Mouse (Mus musculus): ENCODE measurements at regions not wholly inside any gene's neighbourhood (a gene's known extent, or its start where the extent isn't known, plus 50 kb on each side); places are given as distances from the start of the nearest gene placed in this dataset.

DNA sequence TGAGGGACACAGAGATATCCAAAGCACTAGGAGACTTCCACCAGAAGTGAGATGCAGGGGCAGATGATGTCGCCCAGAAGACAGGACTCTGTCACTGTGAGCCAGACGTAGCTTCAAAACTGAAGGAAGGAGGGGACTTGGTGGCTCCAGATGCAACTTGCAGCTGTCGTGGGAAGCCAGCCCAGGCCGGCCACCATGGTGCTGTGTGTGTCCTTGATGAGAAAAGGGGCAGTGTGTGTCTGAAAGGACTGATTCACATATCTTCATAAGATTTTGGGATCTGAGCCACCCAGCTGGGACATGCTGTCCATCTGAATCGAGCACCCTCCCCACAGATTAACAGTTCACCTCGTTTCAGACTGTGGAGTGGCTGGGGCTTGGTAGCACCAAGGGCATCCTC lies 226.2 kb downstream of the Rpl10-ps3 start:
- Histone ChIP-seq H3K9me3 (ENCODE audit: control insufficient read depth, low read length) (no peaks in the 10 kb centered on the region), H3K27me3 (ENCODE audit: control insufficient read depth, insufficient read depth, low read length) (no peaks in the 10 kb centered on the region), H3K4me1 (replicated peaks; ENCODE audit: control insufficient read depth, insufficient read depth, low read length) (no peaks in the 10 kb centered on the region), H3K4me2 (replicated peaks) (no peak overlapping the region), H3K9ac (no peak overlapping the region), H3K36me3 (replicated peaks; ENCODE audit: control insufficient read depth, insufficient read depth) (no peaks in the 10 kb centered on the region), H3K4me3 (replicated peaks; ENCODE audit: low read length) (no peak overlapping the region), H3K27ac (no peak overlapping the region)
- ATAC-seq (ENCODE audit: low FRiP score) (no peak), DNase-seq (ENCODE audit: low spot score) (no peak)
- 84% methylated on average over 6 of the region's 6 CpGs for WGBS

- no peak overlapping the region for H3K27ac ChIP-seq
- no peaks in the 10 kb centered on the region for H3K9me3 ChIP-seq (ENCODE audit: control insufficient read depth, low read length)
- no peak for ATAC-seq (ENCODE audit: low FRiP score)
- no peaks in the 10 kb centered on the region for H3K36me3 ChIP-seq (replicated peaks; ENCODE audit: control insufficient read depth, insufficient read depth)
- no peak overlapping the region for H3K9ac ChIP-seq
- no peaks in the 10 kb centered on the region for H3K27me3 ChIP-seq (ENCODE audit: control insufficient read depth, insufficient read depth, low read length)
- no peak for DNase-seq (ENCODE audit: low spot score)
- H3K4me1 ChIP-seq (replicated peaks; ENCODE audit: control insufficient read depth, insufficient read depth, low read length) = 0 out of 2 replicates have a peak, but pooled peaks cover 9% of the 10 kb centered on the region
- no peak overlapping the region for H3K4me2 ChIP-seq (replicated peaks)
- no peak overlapping the region for H3K4me3 ChIP-seq (replicated peaks; ENCODE audit: low read length)
- 20% methylated on average over 4 of the region's 4 CpGs for WGBS
These were observed 238.2 kb downstream of the Rpl10-ps3 start for GRCm38 (mm10) chr9:50106551-50106950.

- DNase-seq (ENCODE audit: low spot score) (no peak), ATAC-seq (ENCODE audit: low FRiP score) (no peak)
- Histone ChIP-seq H3K9me3 (ENCODE audit: control insufficient read depth, low read length) (no peaks in the 10 kb centered on the region), H3K4me2 (replicated peaks) (no peak overlapping the region), H3K36me3 (replicated peaks; ENCODE audit: control insufficient read depth, insufficient read depth) (no peaks in the 10 kb centered on the region), H3K4me3 (replicated peaks; ENCODE audit: low read length) (no peak overlapping the region), H3K4me1 (replicated peaks; ENCODE audit: control insufficient read depth, insufficient read depth, low read length) (0 out of 2 replicates have a peak, but pooled peaks cover 9% of the 10 kb centered on the region), H3K9ac (no peak overlapping the region), H3K27ac (no peak overlapping the region), H3K27me3 (ENCODE audit: control insufficient read depth, insufficient read depth, low read length) (no peaks in the 10 kb centered on the region)
- WGBS = 7% methylated on average over 1 of the region's 1 CpGs
These were observed 242.0 kb downstream of the Rpl10-ps3 start for GRCm38 (mm10) chr9:50102766-50103165.

DNA sequence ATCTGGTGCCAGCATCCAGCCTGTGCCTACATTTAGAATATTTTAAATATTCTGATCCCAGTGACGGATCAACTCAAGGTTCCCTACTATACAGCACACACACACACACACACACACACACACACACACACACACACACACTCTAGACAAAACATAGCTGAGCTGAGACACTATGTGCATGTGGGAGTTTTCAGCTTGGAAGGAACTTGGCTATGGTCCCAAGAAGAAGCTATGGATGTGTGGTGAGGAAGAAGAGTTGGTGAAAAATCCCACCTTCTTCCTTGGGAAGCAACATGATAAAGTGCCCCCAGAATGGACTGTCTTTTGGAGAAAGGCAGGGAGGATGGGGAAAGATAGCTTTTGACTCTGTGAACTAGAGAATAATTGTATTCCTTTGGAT lies 243.7 kb downstream of the Rpl10-ps3 start:
- DNase-seq (ENCODE audit: low spot score) (no peak), ATAC-seq (ENCODE audit: low FRiP score) (no peak)
- Histone ChIP-seq H3K9ac (no peak overlapping the region), H3K27me3 (ENCODE audit: control insufficient read depth, insufficient read depth, low read length) (no peaks in the 10 kb centered on the region), H3K36me3 (replicated peaks; ENCODE audit: control insufficient read depth, insufficient read depth) (no peaks in the 10 kb centered on the region), H3K9me3 (ENCODE audit: control insufficient read depth, low read length) (no peaks in the 10 kb centered on the region), H3K4me3 (replicated peaks; ENCODE audit: low read length) (no peak overlapping the region), H3K4me2 (replicated peaks) (no peak overlapping the region), H3K4me1 (replicated peaks; ENCODE audit: control insufficient read depth, insufficient read depth, low read length) (0 out of 2 replicates have a peak, but pooled peaks cover under 1% of the 10 kb centered on the region), H3K27ac (no peak overlapping the region)
- 82% methylated on average over 1 of the region's 1 CpGs for WGBS

GRCm38 (mm10) chr9:50090968-50091367 lies 253.8 kb downstream of the Rpl10-ps3 start:
- Histone ChIP-seq H3K27me3 (ENCODE audit: control insufficient read depth, insufficient read depth, low read length) (no peaks in the 10 kb centered on the region), H3K4me1 (replicated peaks; ENCODE audit: control insufficient read depth, insufficient read depth, low read length) (no peaks in the 10 kb centered on the region), H3K36me3 (replicated peaks; ENCODE audit: control insufficient read depth, insufficient read depth) (no peaks in the 10 kb centered on the region), H3K4me3 (replicated peaks; ENCODE audit: low read length) (no peak overlapping the region), H3K9me3 (ENCODE audit: control insufficient read depth, low read length) (no peaks in the 10 kb centered on the region), H3K4me2 (replicated peaks) (no peak overlapping the region), H3K27ac (no peak overlapping the region), H3K9ac (no peak overlapping the region)
- no peak for DNase-seq (ENCODE audit: low spot score)
- WGBS = 78% methylated on average over 8 of the region's 8 CpGs
- no peak for ATAC-seq (ENCODE audit: low FRiP score)

GRCm38 (mm10) chr9:50089916-50090315 lies 254.9 kb downstream of the Rpl10-ps3 start:
- Histone ChIP-seq H3K27ac (no peak overlapping the region), H3K4me2 (replicated peaks) (no peak overlapping the region), H3K9ac (no peak overlapping the region), H3K27me3 (ENCODE audit: control insufficient read depth, insufficient read depth, low read length) (no peaks in the 10 kb centered on the region), H3K4me1 (replicated peaks; ENCODE audit: control insufficient read depth, insufficient read depth, low read length) (no peaks in the 10 kb centered on the region), H3K36me3 (replicated peaks; ENCODE audit: control insufficient read depth, insufficient read depth) (no peaks in the 10 kb centered on the region), H3K4me3 (replicated peaks; ENCODE audit: low read length) (no peak overlapping the region), H3K9me3 (ENCODE audit: control insufficient read depth, low read length) (no peaks in the 10 kb centered on the region)
- no peak for ATAC-seq (ENCODE audit: low FRiP score)
- no peak for DNase-seq (ENCODE audit: low spot score)
- WGBS = 85% methylated on average over 3 of the region's 3 CpGs

DNA sequence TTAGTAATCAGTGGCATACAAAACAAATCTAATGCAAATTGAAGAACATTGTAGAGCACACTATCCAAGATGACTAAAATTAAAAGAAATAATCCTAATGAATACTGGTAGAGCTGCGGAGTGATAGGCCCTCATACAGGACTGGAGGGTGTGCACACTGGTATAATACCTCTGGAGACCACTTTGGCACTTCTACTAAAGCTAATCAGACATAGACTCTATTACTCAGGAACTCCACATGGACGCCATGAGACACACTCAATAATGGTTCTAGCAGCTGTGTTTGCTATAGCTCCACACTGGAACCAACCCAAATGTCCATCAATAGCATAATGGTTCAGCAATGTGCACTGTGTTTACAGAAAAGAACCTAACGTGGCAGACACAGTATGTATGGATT lies 264.6 kb downstream of the Rpl10-ps3 start:
- Histone ChIP-seq H3K9ac (no peak overlapping the region), H3K27me3 (ENCODE audit: control insufficient read depth, insufficient read depth, low read length) (no peaks in the 10 kb centered on the region), H3K4me2 (replicated peaks) (no peak overlapping the region), H3K4me1 (replicated peaks; ENCODE audit: control insufficient read depth, insufficient read depth, low read length) (no peaks in the 10 kb centered on the region), H3K9me3 (ENCODE audit: control insufficient read depth, low read length) (no peaks in the 10 kb centered on the region), H3K4me3 (replicated peaks; ENCODE audit: low read length) (no peak overlapping the region), H3K27ac (no peak overlapping the region), H3K36me3 (replicated peaks; ENCODE audit: control insufficient read depth, insufficient read depth) (no peaks in the 10 kb centered on the region)
- WGBS = 80% methylated on average over 3 of the region's 3 CpGs
- DNase-seq (ENCODE audit: low spot score) (no peak), ATAC-seq (ENCODE audit: low FRiP score) (no peak)

DNA sequence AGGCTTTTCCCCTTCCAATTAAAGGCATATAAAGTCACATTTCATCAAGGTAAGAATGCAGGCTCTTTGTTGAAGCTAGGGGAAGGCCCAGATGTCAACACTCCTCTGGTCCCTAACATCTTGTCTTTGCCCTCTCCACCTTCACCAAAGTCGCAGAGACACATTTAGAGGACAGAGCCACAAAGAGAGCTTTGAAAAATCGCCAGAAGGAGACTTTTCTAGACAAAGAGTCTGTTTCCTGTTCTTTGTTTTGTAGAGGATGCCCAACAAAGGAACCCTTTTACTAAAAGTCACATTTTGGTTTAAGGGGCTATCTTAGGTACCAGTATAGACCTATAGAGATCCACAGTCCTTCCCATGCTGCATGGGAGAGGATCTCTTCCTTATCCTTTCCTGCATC lies 269.9 kb upstream of the Ncam1 start:
- Histone ChIP-seq H3K27me3 (ENCODE audit: control insufficient read depth, insufficient read depth, low read length) (no peaks in the 10 kb centered on the region), H3K36me3 (replicated peaks; ENCODE audit: control insufficient read depth, insufficient read depth) (no peaks in the 10 kb centered on the region), H3K27ac (no peak overlapping the region), H3K4me3 (replicated peaks; ENCODE audit: low read length) (no peak overlapping the region), H3K9me3 (ENCODE audit: control insufficient read depth, low read length) (no peaks in the 10 kb centered on the region), H3K9ac (no peak overlapping the region), H3K4me1 (replicated peaks; ENCODE audit: control insufficient read depth, insufficient read depth, low read length) (no peaks in the 10 kb centered on the region), H3K4me2 (replicated peaks) (no peak overlapping the region)
- 56% methylated on average over 2 of the region's 2 CpGs for WGBS
- DNase-seq (ENCODE audit: low spot score) (no peak), ATAC-seq (ENCODE audit: low FRiP score) (no peak)

- no peaks in the 10 kb centered on the region for H3K27me3 ChIP-seq (ENCODE audit: control insufficient read depth, insufficient read depth, low read length)
- ATAC-seq (ENCODE audit: low FRiP score) (no peak), DNase-seq (ENCODE audit: low spot score) (no peak)
- H3K4me2 ChIP-seq (replicated peaks) = no peak overlapping the region
- no peak overlapping the region for H3K27ac ChIP-seq
- no peaks in the 10 kb centered on the region for H3K4me1 ChIP-seq (replicated peaks; ENCODE audit: control insufficient read depth, insufficient read depth, low read length)
- WGBS = 85% methylated on average over 3 of the region's 3 CpGs
- no peaks in the 10 kb centered on the region for H3K9me3 ChIP-seq (ENCODE audit: control insufficient read depth, low read length)
- no peak overlapping the region for H3K4me3 ChIP-seq (replicated peaks; ENCODE audit: low read length)
- no peaks in the 10 kb centered on the region for H3K36me3 ChIP-seq (replicated peaks; ENCODE audit: control insufficient read depth, insufficient read depth)
- H3K9ac ChIP-seq = no peak overlapping the region
These were observed 269.1 kb upstream of the Ncam1 start for GRCm38 (mm10) chr9:50067729-50068225.

All from hindbrain, embryonic 14.5 days (tissue).